Mouse (Mus musculus): ENCODE measurements around the gene Cryz.
"Not testable (repeated sequence)": the region's sequence is repeated elsewhere in the genome, so short reads cannot be mapped to it uniquely, and the experiment has no call there.

Gene Cryz

GRCm38 (mm10) chr3:154614771-154615170 is 18.3 kb downstream of the Cryz start:
- no peak for DNase-seq

GRCm38 (mm10) chr3:154615304-154615703 is 18.8 kb downstream of the Cryz start:
- DNase-seq = no peak

DNA sequence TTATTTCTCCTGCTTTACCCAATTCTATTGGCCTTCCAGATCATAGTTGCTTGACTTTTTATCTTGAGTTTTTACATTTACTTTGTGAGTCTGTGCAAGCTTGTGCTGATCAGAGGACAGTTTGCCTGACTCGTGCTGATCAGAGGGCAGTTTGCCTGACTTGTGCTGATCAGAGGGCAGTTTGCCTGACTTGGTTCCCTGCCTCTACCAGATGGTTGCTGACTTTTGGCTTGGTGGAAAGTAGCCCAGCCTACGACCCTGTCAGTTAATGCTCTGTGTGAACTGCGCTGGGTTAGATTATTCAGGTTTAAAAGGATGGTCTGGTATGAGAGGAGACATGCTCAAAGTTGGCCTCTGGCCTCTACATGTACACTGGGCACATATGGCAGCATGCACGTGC is 19.6 kb downstream of the Cryz start:
- DNase-seq = no peak

- no peak for DNase-seq
Observed at GRCm38 (mm10) chr3:154628284-154628683, 31.8 kb downstream of the Cryz start.

DNA sequence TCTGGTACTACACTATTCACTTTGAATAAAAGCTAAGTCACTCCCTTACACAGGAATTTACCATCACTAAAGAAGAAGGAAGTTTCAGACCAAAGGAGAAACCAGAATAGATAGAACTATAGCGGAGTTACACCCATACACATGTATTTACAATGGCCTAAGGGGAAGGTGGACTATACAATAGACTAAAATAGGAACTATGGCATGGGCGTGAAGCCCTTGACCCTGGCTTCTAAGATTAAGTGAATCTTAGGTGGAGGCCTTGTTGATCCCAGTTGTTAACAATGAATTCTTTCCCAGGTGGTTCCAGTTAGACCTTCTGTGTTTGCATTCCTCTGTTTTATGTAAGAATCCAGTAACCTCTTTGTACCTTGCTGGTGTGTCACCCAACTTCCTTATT is 34.8 kb downstream of the Cryz start:
- not testable (repeated sequence) for DNase-seq

- DNase-seq = no peak
Observed at GRCm38 (mm10) chr3:154633091-154633490, 36.6 kb downstream of the Cryz start.

GRCm38 (mm10) chr3:154646638-154647442 is 50.3 kb downstream of the Cryz start:
- peak; percentile 11 for DNase-seq

DNA sequence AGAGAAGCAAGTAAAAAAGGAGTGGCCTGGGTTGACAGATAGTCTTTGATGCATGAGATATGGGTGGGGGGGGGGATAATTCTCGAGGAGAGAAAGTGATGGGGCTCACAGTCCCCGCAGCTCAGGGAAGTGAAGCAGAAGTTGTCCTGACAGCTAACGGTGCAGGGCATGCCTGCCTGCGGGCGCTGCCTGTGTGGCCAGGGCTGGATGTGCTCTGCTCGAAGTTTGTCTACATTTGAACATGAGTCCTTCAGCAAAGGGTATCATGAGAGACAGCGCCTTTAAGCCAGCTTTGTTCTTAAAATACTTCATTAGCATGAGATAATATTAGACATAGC is 50.9 kb downstream of the Cryz start:
- DNase-seq = no peak

- DNase-seq = no peak
Observed at GRCm38 (mm10) chr3:154649411-154650285, 53.1 kb downstream of the Cryz start.

GRCm38 (mm10) chr3:154651192-154651821 is 54.8 kb downstream of the Cryz start:
- no peak for DNase-seq

- peak; percentile 77 for DNase-seq
Observed at GRCm38 (mm10) chr3:154652581-154653420, 56.3 kb downstream of the Cryz start.

- no peak for DNase-seq
Observed at GRCm38 (mm10) chr3:154653454-154653853, 56.9 kb downstream of the Cryz start.

DNA sequence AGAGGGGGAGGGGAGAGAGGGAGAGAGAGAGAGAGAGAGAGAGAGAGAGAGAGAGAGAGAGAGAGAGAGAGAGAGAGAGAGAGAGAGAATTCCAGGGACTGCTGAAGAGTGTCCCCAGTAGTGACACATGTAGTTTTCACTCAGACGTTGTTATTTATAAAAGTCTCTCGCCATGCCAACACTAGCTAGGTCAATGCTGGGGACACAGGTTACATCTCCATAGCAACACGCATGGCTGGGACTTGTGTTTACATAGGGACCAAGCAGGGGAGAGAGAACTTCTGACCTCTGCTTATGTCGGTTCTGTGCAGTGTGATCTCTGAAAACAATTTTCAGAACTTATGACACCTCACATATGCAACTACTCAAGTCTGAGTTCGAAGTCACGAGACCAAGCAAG is 57.8 kb downstream of the Cryz start:
- no peak for DNase-seq

DNA sequence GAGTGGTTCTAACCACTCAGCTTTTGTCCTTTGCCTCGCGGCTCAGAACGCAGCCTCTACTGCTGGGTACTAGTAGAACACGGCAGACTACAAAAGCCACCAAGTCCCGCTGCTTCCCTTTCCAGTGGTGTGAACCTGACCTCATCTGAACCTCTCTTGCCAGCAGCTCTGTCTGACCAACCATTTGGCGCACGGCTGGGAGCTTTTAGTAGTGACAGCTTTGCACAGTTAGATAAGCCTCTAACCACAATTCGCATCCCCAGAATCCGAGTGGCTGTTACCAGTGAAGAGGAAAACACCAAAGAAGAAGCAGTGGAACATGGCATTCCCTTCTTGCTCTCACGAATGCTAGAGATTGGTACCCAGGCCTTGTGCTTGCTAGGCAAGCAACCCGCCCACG is 58.4 kb downstream of the Cryz start:
- no peak for DNase-seq

- DNase-seq = no peak
Observed at GRCm38 (mm10) chr3:154655711-154656110, 59.2 kb downstream of the Cryz start.

- DNase-seq = no peak
Observed at GRCm38 (mm10) chr3:154663545-154663944, 67.0 kb downstream of the Cryz start, which contains the start of gene Erich3. TSS of gene Erich3 (plus strand) at chr3:154663859.

DNA sequence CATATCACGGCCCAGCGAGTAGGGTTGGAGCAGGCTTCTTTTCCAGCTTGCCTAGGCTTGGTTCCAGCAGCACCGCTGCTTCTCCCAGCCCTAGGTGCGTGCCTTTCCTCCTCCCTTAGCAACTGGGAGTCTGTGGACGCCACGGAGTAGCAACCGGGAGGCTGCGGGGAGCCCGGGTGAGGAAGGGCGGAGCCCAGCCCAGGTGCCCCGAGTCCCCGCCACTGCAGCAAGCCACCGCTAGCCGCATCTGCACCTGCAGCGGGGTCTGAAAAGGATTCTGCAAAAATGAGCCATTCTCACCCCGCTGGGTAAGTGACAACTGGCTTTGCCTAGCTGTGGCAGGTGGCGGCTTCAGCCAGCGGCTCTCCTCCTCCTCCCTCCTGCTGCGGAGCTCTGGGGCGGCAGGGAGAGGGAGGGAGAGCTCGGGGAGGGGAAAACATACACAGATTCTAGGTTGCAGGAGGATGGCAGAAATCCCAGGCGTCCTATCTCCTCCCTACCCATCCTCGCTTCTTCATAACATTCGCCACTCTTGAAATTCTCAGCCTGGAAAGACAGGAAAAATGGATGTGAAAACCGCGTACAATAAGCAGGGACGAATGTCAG is 67.6 kb downstream of the Cryz start:
- no peak for DNase-seq

- DNase-seq = no peak
Observed at GRCm38 (mm10) chr3:154664636-154665035, 68.1 kb downstream of the Cryz start.

DNA sequence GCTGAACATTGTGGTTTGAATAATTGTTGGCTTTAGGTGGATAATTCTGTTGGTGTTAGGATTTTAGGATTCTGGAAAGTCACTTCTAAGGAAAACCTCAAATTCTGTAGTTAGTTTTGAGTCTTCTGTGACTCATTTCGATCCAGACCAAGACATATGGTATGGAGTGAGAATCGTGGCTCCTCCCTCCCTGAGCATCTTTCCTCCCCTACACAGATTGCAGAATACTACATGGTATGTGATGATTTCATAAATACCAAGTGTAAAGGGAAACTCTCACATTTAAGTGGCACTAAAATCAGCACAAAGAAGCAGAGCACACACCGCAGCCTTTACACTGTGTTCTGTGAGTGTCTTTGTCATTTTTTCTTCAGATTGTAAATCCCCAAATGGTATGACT is 72.0 kb downstream of the Cryz start:
- no peak for DNase-seq

DNA sequence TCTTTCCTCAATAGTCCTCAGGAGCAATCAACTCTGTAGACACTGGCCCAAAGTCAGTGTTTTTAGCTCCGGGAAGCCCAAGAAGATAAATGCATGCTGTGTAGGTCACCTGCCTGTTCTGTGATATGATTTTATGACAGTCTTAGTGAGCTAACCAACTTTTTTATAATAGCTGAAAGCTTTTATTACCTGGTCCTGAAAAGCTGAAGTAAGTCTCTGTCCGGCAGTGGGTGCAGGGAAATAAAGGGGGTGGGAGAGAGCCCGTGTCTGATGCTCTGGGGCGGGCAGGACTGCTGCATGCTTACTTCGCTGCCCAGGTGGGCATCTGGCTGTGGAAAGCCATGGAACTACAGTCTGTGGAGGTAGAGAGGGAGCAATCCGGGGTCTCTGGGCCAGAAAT is 74.1 kb downstream of the Cryz start:
- DNase-seq = no peak

DNA sequence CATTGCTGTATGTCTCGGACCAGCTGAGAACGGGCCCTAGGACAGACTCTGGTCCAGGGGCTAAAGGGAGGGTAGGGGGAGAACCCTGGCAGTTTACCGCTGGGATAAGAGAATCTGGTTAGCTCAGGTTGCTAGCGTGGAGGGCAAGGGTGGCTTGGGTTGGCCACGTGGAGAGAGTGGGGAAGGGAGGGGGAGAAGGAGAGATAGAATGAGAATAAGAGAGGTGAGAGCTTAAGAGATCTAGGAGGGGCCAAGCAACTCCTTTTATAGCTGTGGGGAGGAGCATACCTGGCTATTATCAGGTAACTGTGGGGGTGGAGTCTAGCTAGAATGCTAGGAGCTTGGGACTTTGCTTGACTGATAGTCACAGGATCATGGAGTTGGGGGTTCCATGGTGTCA is 74.5 kb downstream of the Cryz start:
- no peak for DNase-seq
